Mouse (Mus musculus): ENCODE results near the gene Ubald1.
A peak's percentile ranks its signal among the peaks of the same experiment; 100 is the strongest.

The Ubald1 gene

GRCm38 (mm10) chr16:4870490-4870889 lies 9.6 kb downstream of the Ubald1 start:
- no peak for DNase-seq (ENCODE audit: low read depth)

DNA sequence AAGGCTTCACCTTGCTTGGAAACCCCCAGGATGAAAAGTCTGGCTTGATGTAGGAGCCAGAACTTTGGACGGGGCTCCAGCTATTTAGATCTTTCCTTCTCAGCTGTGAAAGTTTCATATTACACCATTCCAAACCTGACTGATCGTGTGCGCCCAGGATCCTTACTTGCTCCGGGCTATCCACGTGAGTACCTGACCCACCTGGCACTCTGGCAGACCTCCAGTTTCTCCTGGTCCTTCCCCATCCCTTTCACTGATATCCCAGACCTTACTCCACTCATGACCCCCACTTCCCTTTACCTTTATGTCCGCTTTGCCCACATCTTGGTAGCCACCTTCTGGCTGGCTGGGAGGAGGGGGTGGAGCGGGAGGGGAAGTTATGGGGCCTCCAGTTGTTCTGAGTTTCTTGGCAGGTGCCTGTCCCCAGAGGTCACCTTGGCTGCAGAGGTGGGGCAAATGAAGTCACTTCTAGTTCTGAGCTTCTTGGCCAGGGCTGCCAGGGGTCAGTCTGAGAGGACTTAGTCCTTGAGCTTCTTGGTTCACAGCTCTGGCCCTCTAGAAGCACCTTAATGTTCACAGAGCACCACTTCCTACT lies 13.9 kb downstream of the Ubald1 start:
- DNase-seq (ENCODE audit: low read depth): no peak

GRCm38 (mm10) chr16:4863742-4864141 lies 16.4 kb downstream of the Ubald1 start:
- no peak for DNase-seq (ENCODE audit: low read depth)

GRCm38 (mm10) chr16:4862863-4863483 lies 17.1 kb downstream of the Ubald1 start:
- no peak for DNase-seq (ENCODE audit: low read depth)

GRCm38 (mm10) chr16:4861392-4861791 lies 18.7 kb downstream of the Ubald1 start:
- DNase-seq (ENCODE audit: low read depth): no peak

- DNase-seq (ENCODE audit: low read depth): no peak
Measured at GRCm38 (mm10) chr16:4855046-4855650, 25.0 kb downstream of the Ubald1 start.

DNA sequence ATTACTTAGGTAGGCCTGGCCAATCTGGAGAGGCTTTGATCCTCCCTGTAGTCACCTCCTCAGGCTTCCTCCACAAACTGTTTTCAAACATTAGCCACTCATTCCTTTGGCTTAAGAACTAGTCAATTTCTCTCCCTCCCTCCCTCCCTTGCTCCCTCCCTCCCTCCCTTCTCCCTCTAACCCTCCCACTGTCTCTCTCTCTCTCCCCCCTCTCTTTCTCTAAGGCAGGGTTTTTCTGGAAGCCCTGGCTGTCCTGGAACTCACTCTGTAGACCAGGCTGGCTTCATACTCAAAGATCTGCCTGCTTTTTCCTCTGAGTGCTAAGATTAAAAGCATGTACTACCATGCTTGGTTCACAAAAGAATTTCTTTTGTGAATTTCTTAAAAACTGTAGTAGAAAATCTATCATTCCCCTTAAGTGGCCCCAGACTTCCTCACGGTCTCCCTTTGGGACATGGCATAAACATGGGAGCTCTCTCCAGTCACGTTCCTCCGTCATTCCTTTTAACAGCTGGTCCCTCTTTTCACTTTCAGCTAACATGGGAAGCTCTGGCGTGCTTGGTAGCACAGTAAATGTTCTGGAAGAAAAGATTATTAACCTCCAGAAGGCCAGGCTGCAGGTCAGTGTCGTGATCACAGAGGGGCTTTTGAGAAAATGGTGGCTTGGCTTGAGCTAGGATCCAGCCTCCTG lies 29.0 kb downstream of the Ubald1 start:
- no peak for DNase-seq (ENCODE audit: low read depth)

DNA sequence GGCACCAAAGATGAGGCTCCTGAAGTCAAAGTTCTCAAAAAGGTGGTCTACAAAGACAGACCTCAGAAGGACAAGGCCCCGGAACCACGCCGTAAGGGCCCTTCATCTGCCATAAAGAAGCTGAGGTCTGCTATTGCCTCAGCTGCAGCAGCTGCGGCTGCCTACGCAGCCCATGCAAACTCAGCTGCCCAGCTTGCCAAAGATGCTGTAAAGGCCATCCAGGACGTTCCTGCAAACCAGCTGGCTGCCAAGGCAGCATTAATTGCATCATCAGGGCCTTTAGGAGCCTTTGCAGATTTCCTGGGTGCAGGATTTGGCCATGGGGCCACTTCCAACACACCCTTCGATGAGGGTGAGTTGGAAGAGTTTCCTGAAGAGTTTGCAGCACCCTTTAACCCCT lies 29.8 kb downstream of the Ubald1 start:
- DNase-seq (ENCODE audit: low read depth): no peak

DNA sequence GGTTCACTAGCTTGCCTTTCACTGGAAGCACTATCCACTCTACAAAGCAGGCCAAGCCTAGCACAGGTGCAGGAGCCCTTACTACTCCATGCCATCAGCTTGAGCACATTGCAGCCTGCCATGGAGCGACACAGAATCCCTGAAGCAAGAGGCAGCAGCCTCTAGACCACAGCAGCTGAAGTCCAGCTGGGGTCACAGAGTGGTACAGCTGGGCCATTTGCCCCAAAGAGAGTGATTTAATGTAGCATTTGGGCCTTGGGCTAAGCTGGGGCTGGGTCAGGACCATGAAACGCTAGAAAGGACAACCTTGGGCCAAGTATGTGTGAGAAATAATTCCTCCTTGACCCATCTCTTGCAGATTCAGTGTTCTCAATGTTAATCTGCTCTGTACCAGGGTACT lies 32.0 kb downstream of the Ubald1 start:
- DNase-seq (ENCODE audit: low read depth): no peak

DNA sequence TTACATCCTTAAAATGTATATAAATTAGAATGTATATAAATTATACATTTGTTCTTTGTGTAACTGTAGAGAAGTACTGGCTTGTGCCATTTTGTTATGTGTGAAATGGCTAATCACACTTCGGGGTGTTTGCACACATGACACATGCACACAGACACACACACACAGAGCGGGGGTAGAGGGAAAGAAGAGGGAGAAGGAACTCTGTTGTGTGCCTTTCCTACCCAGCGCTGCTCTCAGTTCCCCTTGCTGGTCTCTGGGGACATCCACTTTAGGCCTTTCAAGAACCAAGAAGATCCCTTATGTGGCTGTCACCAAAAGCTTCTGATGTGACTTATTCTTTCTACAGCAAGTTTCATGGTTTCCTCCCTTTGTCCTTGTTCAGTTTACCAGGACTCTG lies 33.1 kb downstream of the Ubald1 start:
- no peak for DNase-seq (ENCODE audit: low read depth)

GRCm38 (mm10) chr16:4840231-4840630 lies 39.9 kb downstream of the Ubald1 start:
- no peak for DNase-seq (ENCODE audit: low read depth)

- DNase-seq (ENCODE audit: low read depth): no peak
Measured at GRCm38 (mm10) chr16:4839552-4839951, 40.6 kb downstream of the Ubald1 start.

- no peak for DNase-seq (ENCODE audit: low read depth)
Measured at GRCm38 (mm10) chr16:4837631-4838030, 42.5 kb downstream of the Ubald1 start.

DNA sequence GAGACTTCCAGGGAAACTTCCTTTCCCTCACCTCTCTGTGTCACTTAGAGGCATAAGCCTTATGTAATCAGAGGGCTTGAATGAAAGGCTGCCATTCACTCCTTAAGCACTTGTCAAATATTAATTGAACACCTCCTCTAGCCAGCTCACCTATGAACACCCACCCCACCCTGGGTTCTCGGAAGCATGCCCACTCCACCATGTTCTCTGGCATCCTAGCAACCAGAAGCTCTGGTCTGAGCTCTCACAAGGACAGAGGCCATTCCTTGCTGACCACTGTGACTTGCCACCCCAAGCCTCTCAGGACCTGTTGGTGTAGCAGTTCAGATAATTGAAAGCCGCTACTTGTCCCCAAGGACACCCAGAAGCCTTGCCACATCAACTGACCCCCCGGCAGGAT lies 44.9 kb downstream of the Ubald1 start, which contains the start of gene 4930562C15Rik:
4930562C15Rik (plus strand) TSS at position 226 of the 400 bp plus-strand sequence.
- no peak for DNase-seq (ENCODE audit: low read depth)

- no peak for DNase-seq (ENCODE audit: low read depth)
Measured at GRCm38 (mm10) chr16:4833858-4834257, 46.3 kb downstream of the Ubald1 start.

- DNase-seq (ENCODE audit: low read depth): peak; percentile 33
Measured at GRCm38 (mm10) chr16:4831650-4832419, 48.3 kb downstream of the Ubald1 start.

- DNase-seq (ENCODE audit: low read depth): no peak
Measured at GRCm38 (mm10) chr16:4829271-4829900, 50.7 kb downstream of the Ubald1 start.

- no peak for DNase-seq (ENCODE audit: low read depth)
Measured at GRCm38 (mm10) chr16:4827639-4828038, 52.5 kb downstream of the Ubald1 start.

Data from c-Kit-positive CD71-positive TER-119-negative erythroid progenitor cells, embryonic 14.5 days (primary cell).